Mouse (Mus musculus): ENCODE results near the gene Olfr1000.
"Not testable (repeated sequence)": the region's sequence is repeated elsewhere in the genome, so short reads cannot be mapped to it uniquely, and the experiment has no call there.

The Olfr1000 gene

DNA sequence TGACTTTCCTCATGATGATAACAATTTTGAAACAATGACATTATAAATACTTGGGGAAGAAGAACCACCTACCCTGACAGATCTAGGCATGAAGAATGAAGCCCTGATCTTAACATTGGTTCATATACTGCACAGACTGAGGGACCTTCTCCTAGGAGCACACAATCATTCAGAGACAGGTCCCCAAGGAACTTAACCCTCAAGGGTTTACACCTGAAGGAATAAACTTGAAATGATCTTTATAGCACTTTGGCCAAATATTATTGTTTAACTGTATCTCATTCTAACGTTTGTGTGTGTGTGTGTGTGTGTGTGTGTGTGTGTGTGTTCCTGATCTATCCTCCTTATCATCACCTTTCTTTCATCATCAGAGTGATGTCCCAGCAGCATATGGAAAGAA lies at the start of gene Olfr1000:
Gene Olfr1000, minus strand, starts transcription at position 101 of the 400 bp plus-strand sequence.
- no peak for DNase-seq

DNA sequence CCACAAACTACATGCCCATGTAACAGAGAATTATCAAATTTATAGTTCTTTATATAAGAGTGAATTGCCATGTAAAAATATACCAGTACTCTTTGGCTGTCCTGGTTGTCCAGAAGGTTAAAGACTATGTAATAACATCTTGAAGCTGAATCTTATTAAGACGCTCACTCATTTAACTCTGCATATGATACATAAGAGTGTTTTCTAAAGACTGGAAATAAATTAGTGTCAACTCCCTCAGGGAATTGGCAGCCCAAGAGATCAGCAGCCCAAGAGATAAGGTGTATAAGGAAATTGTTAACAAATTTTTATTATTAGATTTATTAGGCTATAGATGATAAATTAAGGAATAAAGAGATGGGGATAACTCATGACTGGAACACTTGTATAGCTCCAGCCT lies 38.9 kb upstream of the Olfr1000 start, which contains the start of gene Olfr1002:
Gene Olfr1002, minus strand, starts transcription at position 101 of the 400 bp plus-strand sequence.
- DNase-seq = no peak

DNA sequence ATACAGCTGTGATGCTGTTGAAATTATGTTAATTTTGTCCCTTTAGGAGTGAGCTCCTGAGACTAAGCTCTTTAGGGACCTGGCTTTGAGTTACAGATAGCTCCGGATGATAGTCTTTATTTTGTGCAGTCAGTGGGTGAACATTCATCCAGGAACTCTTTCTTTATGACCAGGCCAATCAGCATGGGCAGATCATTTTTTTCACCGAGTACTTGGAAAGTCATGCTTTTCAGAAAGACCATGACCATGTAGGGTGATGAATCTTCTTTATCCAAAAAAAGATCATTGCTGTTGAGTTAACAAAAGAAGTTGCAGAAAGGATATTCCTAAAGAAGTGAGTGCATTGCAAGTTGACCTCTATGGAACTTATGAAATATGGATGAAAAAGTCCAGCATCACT lies 23.1 kb downstream of the Olfr1000 start, which contains the start of gene Olfr998:
Gene Olfr998, plus strand, starts transcription at position 301 of the 400 bp plus-strand sequence.
- not testable (repeated sequence) for DNase-seq

DNA sequence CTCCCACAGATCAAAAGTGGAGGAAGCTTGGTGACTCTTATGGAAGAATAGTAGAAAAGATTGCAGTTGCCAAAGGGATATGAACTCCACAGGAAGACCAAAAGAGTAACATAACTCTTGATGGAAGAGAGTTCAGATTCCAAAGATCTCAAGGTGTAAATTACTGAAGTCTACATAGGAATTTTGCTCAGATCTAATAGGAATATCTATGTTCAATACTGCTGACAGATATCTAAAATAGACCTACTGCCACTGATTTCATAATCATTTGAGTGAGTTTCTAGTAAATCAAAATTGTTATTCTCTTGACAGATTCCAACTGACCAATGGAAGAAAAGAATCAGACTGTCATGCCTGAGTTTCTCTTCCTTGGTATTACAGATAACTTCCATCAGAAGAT lies 32.8 kb downstream of the Olfr1000 start, which contains the start of gene Olfr996:
Gene Olfr996, plus strand, starts transcription at position 301 of the 400 bp plus-strand sequence.
- DNase-seq = no peak

DNA sequence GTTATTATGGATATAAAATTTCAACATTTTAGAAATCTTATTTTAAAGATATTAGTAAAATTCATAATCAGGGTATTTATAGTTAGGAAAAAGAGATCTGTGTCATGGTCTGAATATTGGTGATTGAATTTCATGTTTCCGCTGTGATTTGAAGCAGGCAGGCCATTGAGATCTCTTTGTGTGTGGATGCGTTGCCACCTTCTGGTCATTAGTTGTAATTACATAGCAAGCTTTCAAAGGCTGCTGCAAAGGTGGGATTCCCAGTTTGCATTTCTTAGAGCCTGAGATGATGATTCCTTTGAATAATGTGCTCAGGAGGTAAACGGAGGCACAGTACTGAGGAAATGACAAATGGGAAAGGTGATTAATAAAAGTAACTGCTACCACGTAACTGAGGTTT lies 50.5 kb downstream of the Olfr1000 start:
- DNase-seq = peak in 1 of 2 experiments; percentile 24

DNA sequence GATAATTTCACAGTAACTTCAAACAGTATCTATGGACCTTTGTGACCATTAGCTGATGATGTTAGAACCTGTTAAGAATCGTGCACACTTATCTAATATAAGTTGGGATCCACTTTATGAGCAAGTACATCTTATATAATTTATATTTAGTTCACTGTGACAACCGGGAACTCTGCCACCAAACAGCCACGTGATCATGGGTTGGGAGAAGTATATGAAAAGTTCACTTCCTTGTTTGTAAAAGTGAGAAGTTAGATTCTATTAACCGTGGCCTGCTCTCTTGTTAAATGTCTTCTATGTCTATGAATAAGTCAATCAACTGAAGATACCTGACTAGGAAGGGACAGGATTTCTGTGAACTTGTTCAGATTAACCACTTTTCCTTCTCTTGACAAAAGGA lies 51.5 kb downstream of the Olfr1000 start:
- no peak for DNase-seq
